Mouse (Mus musculus) lung, postnatal 0 days (tissue): ENCODE results near the gene Ankrd44.

ENCODE experiments used
- CTCF ChIP-seq: IDR thresholded peaks from 2 replicates; pipeline ENCODE4 v1.5.1; 2016; ENCODE audit warnings: antibody characterized with exemption, mild to moderate bottlenecking
- EP300 ChIP-seq: IDR thresholded peaks from 2 replicates; pipeline ENCODE4 v1.6.1; 2016; ENCODE audit warnings: antibody characterized with exemption, mild to moderate bottlenecking, control low read depth

GRCm38 (mm10) chr1:54864928-54865652, 61.1 kb downstream of the Ankrd44 start:
- TF ChIP-seq CTCF (peak; percentile 7; the same call in 1 of the 2 replicates), EP300 (no peak)
